Mouse (Mus musculus): ENCODE measurements around the gene Ninj2.
A peak's percentile ranks its signal among the peaks of the same experiment; 100 is the strongest.

Ninj2 gene

DNA sequence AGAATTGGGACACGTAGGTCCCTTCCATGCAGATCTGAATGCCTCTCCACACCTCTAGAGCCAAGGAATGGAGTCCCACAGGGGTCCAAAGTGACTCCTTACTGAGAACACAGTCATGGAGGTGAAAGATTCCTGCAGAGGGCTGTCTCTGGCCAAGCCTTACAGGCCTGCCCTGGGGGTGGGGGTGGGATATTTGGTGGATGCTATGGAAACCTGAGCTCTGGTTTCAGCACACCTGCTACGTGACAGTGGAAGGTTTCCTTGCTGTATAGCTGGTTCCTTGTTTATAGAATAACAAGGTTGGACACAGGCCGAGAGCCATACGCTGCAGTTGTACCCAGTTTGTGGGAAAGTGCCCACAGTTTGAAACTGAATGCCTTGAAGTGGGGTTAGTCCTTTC lies 87.3 kb downstream of the Ninj2 start:
- no peak for DNase-seq

GRCm38 (mm10) chr6:120182160-120182559 lies 89.0 kb downstream of the Ninj2 start:
- DNase-seq: no peak

DNA sequence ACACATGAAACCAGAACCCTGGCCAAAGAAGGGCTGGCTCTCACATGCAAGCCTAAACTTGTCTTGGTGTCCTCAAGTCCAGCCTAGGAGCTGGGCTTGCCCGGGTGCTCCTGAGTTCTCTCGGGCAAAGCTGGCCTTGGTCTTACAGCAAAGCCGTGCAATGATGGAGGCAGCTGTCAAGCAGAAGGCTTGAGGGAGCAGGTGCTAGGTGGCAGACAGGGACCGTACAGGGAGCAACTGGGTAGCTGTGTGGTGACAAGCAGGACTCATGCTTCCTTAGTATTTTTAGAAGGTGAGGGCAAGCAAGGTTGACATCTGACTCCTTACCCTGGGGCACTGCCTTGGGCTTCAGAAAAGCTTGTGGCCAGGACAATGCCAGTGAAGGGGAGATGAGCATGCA lies 90.6 kb downstream of the Ninj2 start:
- DNase-seq: no peak

GRCm38 (mm10) chr6:120185012-120185730 lies 92.0 kb downstream of the Ninj2 start:
- DNase-seq: no peak

DNA sequence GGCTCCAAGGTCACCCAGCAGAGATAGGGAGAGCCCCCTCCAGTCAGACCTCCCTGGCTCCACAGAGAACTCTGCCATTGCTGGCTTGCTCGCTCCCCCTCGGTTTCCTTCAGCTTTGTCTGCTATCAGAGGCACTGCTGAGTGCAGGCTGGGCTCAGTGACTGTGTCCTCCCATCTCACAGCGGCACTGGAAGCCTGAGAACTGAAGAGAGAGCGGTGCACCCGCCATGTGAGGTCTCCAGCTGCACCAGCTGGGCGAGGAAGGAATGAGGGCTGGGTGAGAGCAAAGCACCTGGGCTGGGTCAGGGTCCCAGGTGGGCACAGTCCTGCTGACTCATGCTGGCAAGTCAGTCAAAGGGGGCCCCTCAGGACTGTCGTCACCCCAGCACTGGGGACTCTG lies 92.6 kb downstream of the Ninj2 start:
- DNase-seq: no peak

DNA sequence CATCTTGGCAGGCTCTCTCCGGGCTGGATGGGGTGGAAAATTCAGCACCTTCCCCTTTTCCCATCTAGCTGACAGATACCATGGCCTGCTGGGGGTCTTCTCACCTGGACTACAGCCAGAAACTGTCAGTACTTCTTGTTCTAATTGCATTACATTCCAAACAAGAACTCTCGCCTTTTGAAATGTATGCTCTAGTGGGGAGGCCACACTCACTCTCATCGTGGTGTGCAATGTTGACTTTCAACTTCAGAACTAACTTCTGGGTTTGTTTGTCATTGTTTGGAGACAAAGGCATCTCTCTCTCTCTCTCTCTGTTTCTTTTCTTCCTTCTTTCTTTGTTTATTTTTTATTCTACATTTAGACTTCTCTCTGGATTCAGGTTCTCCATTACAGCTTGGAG lies 93.4 kb downstream of the Ninj2 start:
- DNase-seq: no peak

DNA sequence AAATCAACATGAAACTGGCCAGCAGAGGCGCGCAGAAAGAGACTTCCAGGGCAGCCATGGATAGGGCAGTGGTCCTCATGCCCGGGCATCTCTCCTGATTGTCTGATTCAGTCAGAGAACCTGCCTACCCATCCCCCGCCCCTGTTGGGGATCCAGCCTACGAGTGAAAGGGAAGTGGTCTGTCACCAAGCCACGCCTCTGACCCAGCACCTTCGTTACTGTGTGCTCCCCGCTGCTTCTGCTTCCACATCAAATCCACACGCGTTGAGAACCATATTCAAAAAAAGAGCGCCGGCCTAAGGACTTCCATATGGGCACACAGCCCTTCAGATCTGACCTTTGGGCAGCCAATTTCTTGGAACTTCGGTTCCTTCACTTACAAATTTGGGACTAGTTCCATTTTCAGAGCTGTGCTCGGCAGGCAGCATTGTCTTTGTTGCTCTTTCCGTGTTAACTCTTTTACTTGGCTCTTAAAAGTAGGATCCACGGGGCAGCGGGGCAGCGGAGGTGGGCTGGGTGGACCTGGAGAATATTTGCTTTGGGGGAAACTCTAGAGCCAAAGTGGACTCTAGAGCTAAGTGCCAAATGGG lies 94.5 kb downstream of the Ninj2 start:
- DNase-seq: peak; percentile 69

DNA sequence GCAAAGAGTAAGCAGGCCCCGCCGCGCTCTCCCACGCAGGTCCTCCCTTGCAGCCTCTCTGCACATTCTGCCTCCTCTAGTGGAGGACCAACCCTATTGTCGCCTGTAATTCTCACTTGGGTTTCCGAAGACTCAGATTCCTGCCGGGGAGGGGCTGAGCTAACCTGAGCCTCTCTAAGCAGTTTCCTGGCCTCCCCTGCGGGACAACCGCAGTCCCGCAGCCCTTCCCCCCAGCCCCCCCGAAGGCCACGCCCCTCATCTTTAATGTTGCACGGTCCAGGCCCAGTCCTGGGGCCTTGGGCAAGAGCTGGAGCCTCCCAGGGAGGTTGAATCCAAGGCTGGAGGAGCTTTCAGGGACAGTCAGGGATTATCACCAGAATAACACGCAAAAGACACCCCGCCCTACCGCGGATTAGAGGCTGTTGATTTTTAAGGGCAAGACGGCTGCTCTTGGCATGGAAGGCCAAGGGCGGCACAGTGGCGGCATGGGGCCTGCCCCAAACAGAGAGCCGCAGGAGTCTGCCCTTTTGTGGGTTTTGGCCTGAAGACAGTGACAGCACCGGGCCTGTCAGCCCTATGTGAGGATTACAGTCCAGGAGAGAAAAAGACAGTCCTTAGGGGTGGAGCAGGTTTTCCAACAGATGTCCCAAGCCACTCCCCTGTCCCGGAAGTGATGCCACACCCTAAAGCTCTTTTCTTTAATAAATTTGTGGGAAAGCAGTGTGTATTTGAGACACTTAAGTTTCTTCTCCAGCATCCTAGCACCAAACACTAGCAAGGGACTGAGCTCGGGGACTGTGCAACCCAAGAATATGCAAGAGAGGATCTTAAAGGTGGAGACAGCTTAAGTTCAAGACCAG lies 95.5 kb downstream of the Ninj2 start:
- DNase-seq: peak; percentile 62

- DNase-seq: no peak
Measured at GRCm38 (mm10) chr6:120189287-120189686, 96.1 kb downstream of the Ninj2 start.

GRCm38 (mm10) chr6:120190365-120190764 lies 97.2 kb downstream of the Ninj2 start:
- no peak for DNase-seq

GRCm38 (mm10) chr6:120190912-120191311 lies 97.8 kb downstream of the Ninj2 start:
- no peak for DNase-seq

- DNase-seq: no peak
Measured at GRCm38 (mm10) chr6:120191396-120192170, 98.4 kb downstream of the Ninj2 start.

DNA sequence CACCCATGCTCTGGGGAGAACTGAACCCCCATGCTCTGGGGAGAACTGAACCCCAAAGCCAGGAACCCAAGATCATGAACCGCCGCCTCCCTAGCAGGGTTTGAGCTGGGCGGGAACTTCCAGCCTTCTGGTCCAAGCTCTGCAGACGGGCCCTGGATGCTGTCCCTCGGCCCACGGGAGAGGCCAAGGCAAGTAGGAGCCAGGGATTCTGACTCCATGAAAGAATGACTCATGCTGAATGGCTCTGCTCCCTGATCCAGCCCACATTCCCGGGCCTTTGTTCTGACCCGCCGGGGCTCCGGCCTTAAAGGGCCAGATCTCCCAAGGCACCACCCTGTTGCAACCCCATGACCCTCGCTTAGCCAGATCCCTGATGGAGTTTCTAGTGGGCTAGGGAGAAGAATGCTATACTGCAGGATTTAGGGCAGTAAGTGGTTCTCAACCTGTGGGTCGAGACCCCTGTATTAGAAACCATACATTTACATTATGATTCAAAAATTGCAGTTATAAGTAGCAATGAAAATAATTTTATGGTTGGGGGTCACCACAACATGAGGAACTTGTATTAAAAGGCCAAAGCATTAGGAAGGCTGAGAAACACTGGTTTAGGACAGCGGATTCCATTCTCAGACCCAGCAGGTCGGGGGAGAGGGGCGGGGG lies 99.2 kb downstream of the Ninj2 start:
- DNase-seq: no peak

GRCm38 (mm10) chr6:120193174-120193573 lies 100.0 kb downstream of the Ninj2 start:
- DNase-seq: peak; percentile 89

DNA sequence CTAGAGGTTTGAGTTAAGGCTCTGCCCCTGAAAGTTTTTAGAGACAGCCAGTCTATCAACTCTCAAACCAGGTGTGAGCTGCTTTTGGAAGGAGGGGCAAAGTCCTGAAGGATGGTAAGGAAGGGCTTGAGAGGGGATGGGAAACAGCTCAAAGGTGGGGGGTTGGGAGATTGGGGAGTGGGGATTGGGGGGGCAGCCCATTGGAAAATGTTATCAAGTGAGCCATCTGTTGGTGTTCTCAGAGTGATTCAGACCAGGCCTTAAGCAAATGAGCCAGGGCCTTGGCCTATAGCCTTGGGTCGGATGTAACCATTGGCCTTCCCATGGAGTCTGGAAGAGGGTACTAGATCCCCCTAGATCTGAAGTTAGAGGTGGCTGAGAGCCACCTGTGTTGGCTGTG lies 100.6 kb downstream of the Ninj2 start:
- DNase-seq: no peak

DNA sequence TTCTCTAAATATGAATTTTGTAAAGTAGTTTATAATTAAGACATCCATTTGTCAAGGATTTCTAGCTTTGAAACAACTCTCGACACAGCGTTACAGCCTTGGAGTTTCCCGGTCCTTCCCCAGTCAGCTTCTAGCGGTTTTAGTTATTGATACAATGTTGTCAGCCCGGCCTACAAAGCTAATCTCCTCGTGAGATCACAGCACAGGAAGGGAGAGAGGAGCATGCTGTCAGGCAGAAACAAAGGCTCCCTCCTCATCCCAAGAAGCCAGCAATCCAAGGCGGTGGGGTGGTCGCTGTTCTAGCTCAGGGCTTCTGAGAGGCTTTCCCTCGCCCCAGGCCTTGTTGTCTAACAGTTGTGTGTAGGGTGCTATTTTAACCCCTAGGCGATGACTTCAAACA lies 101.2 kb downstream of the Ninj2 start:
- no peak for DNase-seq

DNA sequence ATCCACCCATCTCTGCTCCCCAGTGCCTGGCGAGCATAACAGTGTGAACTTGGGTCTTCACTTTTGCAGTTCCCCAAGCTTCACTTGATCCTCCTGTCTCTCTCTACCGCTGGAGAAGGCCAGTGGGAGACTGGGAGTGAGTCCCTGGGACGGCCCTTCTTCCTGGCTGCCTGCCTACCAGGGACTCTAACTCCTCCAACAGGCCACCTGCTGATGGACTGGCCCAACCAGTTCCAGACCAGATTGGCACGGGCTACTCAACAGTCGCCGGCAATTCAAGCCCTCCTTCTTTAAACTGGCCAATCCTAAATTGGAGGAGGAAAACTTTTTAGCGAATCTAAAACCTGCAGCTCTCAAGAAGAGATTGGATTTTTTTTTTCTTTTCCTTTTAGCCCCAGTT lies 101.8 kb downstream of the Ninj2 start:
- DNase-seq: no peak

DNA sequence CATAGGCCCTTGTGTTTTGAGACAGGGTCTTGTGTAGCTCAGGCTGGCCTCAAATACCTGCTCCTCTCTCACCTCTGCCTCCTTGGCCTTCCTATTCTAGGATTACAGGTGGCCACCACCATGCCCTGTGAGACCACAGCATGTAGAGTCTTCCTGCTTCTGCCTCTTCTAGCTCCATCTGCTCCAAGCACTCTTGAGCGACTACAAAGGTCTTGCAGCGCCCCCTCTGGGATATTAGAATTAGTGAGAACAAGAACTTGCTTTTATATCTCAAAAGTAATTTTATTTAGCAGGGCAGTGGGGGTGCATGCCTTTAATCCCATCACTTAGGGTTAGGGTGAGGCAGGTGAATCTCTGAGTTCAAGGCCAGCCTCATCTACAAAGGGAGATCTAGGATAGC lies 103.7 kb downstream of the Ninj2 start:
- peak; percentile 66 for DNase-seq

DNA sequence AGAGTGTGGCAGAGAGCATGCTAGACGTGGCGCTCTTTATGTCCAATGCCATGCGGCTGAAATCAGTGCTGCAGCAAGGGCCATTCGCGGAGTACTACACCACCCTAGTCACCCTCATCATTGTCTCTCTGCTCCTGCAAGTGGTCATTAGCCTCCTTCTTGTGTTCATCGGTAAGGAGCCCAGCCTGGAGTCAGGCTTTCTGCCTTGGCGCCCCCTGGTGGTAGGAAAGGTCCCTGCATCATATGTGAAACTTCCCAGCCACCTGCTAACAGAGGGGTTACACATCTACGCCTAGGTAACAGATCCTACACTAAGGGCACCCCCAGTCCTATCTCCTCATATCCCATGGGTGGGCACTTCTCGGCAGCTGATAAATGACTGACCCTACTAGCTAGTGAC lies 104.8 kb downstream of the Ninj2 start:
- DNase-seq: peak; percentile 84

DNA sequence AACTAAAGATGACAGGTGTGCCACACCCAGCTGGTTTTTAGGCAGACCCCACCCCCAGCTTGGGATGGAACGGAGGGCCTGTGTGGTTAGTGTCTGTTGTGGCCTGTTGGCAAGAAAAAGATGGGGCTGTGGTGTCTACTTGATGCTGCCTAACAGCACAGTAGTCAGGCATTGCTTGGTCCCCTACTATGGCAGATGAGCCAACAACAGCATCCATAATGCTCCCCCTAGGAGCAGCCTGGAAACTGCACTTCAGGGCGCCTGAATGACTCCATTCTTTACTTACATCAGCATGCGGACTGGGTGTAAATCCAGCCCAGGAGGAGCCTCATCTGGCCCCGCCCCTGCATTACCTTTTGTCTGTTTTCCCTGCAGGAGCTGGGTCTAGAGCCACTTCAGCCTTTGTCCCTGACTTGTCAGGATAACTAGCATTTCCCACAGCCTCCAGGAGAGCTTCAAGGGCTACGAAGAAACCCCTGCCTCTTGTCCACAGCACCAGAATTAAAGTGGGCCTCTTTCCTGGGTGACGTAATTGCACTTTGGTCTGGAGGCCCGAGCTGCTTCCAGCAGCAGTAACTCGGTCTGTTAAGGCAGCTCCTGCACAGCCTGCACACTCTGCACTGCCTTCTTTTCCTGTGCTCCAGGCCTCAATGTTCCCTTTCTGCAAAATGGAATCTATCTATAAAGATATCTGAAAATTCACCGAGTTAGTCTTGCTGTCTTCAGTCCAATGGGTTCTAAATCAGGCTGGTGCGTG lies 106.7 kb downstream of the Ninj2 start:
- DNase-seq: no peak

- DNase-seq: no peak
Measured at GRCm38 (mm10) chr6:120201956-120202355, 108.8 kb downstream of the Ninj2 start.

- no peak for DNase-seq
Measured at GRCm38 (mm10) chr6:120202406-120202805, 109.3 kb downstream of the Ninj2 start.
